Mouse (Mus musculus) gastrocnemius, postnatal 10 days (tissue): ENCODE data around the gene Isl1. TPM values are rescaled to one million over a fixed set of nuclear protein-coding genes. Genes with fewer than 3 reads are reported as not detected.

Experiments
- DNase-seq: peaks from one replicate; pipeline ENCODE4 v3.0.0; 2021; ENCODE audit warnings: mixed read lengths
- total RNA-seq, 2 experiments: library from RNA; stranded (reverse); gene quantifications; 2 replicates each; pipeline ENCODE4 v1.2.3; 2021

Gene Isl1
- total RNA-seq, 2 experiments from 2014 or later, result 0.45 to 1.1 TPM

DNA sequence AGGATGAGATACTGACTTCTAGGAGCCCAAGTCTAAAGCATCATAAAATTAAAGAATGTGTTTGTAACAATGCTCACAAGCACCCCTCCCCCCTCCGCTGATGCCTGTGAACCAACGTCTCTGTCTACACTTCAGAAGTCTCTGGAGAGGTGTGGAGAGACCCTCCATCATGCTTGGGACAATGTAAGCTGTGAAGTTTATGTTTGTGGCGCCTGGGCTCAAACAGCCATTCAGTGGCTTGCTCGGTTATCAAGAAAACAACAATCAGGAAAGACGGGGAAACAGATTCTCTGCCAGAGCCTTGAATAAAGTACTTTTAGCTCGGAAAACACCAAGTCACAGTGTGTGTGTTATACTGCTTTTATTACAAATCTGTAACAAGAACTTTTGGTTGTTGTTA lies 14.8 kb downstream of the Isl1 start:
- DNase-seq, result no peak

GRCm38 (mm10) chr13:116294151-116294461 lies 15.4 kb downstream of the Isl1 start:
- no peak for DNase-seq

DNA sequence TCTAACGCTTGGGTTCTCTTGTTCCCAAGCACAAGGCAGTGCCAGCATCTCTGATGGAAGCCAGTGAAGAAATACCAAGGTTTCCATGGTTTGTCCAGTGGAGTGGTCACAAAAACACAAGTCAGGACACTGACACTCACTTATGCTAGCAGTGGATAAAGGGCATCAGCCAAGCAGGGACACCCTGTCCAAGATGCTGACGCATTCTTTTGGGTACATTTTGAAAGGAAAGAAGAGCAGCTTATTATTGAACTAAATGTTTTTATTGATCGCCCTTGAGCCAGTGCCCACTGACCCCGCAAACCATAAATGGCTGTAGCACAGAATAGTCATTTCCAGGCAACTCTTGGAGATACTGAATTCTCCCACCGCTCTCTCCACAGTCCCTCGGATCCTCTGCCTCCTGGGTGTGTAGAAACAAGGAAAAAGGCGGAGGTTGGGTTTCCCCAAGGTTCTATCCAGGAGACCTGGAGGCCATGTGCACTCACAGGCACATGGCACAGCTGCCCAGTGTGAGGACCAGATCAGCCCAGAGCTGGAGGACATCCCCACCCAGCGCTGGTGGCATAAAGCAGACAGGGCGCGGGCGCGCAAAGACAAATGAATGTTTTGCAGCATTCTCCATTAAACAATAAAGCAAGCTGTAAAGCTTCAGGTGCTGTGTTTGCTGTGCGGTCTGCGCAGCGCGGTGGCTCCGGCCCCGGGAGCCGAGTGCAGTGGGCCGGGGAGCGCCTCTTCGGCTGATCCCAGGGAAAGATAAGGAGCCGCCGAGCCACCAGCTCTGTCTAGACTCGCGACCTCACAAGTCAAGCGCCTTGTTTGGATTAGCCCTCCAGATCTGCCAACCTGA lies 16.0 kb downstream of the Isl1 start:
- DNase-seq, result no peak

GRCm38 (mm10) chr13:116289655-116290054 lies 19.8 kb downstream of the Isl1 start:
- no peak for DNase-seq

- DNase-seq, result no peak
Measured at GRCm38 (mm10) chr13:116279207-116279772, 30.2 kb downstream of the Isl1 start.
